22 mouse cellular contexts compared by ENCODE assay signal in genomic region chr19:14740936-14741335, GRCm38 (mm10).
"Had no signal": no experiment of that assay in that cellular context is flagged by ENCODE, and none has a peak within 500 bp of the region (broad histone marks: within the 10 kb centered on the region; RNA-seq: fewer than 3 reads in every experiment).

No protein-coding gene starts in this region.

- DNase-seq: gastrocnemius, postnatal 14 days; gastrocnemius, postnatal 36 days; heart, adult 11 months; heart, adult 2 months; heart, postnatal 14 days; heart, postnatal 36 days; kidney, postnatal 14 days; layer of hippocampus, postnatal 36 days; left cerebral cortex, postnatal 4 days had no signal

- H3K4me3 ChIP-seq: heart, adult 2 months; heart, embryonic 13.5 days; heart, embryonic 15.5 days; hindbrain, embryonic 13.5 days; hindbrain, embryonic 15.5 days; kidney, embryonic 15.5 days; layer of hippocampus, adult 2 months; limb, embryonic 13.5 days; limb, embryonic 15.5 days; liver, embryonic 12.5 days had no signal

- ATAC-seq: hindbrain, postnatal 0 days; liver, embryonic 12.5 days had no signal

- H3K27me3 ChIP-seq: heart, embryonic 13.5 days; heart, embryonic 15.5 days; hindbrain, embryonic 13.5 days; hindbrain, embryonic 15.5 days; kidney, embryonic 15.5 days; limb, embryonic 13.5 days; limb, embryonic 15.5 days; liver, embryonic 12.5 days had no signal

- H3K9me3 ChIP-seq: heart, embryonic 13.5 days; heart, embryonic 15.5 days; hindbrain, embryonic 13.5 days; hindbrain, embryonic 15.5 days; kidney, embryonic 15.5 days; limb, embryonic 13.5 days; limb, embryonic 15.5 days; liver, embryonic 12.5 days had no signal

- H3K36me3 ChIP-seq: heart, embryonic 13.5 days; heart, embryonic 15.5 days; hindbrain, embryonic 13.5 days; hindbrain, embryonic 15.5 days; kidney, embryonic 15.5 days; limb, embryonic 13.5 days; limb, embryonic 15.5 days; liver, embryonic 12.5 days had no signal

- H3K27ac ChIP-seq: heart, adult 2 months; heart, embryonic 13.5 days; heart, embryonic 15.5 days; hindbrain, embryonic 13.5 days; hindbrain, embryonic 15.5 days; hindbrain, postnatal 0 days; kidney, embryonic 15.5 days; kidney, postnatal 0 days; layer of hippocampus, adult 2 months; limb, embryonic 13.5 days; limb, embryonic 15.5 days; liver, embryonic 12.5 days; liver, embryonic 14.5 days had no signal

- H3K4me2 ChIP-seq: heart, embryonic 11.5 days; heart, embryonic 13.5 days; heart, embryonic 15.5 days; hindbrain, embryonic 13.5 days; hindbrain, embryonic 15.5 days; kidney, embryonic 15.5 days; limb, embryonic 13.5 days; limb, embryonic 15.5 days; liver, embryonic 12.5 days had no signal

- H3K9ac ChIP-seq: heart, embryonic 13.5 days; heart, embryonic 15.5 days; hindbrain, embryonic 13.5 days; hindbrain, embryonic 15.5 days; kidney, embryonic 15.5 days; limb, embryonic 13.5 days; limb, embryonic 15.5 days; liver, embryonic 12.5 days; liver, embryonic 14.5 days had no signal

- H3K4me1 ChIP-seq: heart, embryonic 13.5 days; heart, embryonic 15.5 days; hindbrain, embryonic 13.5 days; hindbrain, embryonic 15.5 days; kidney, embryonic 15.5 days; limb, embryonic 15.5 days; liver, embryonic 12.5 days had no signal
